Mouse (Mus musculus): Measurements from ENCODE around the gene Zdhhc13. TPM values are rescaled to one million over a fixed set of nuclear protein-coding genes. Genes with fewer than 3 reads are reported as not detected.

Gene Zdhhc13
- polyA plus RNA-seq, 2 experiments from 2014 or later = 19.0 to 25.9 TPM

- no peak for ATAC-seq
These were observed 54.7 kb downstream of the Zdhhc13 start for GRCm38 (mm10) chr7:48843541-48843940.

GRCm38 (mm10) chr7:48845213-48845973 is 56.6 kb downstream of the Zdhhc13 start:
- ATAC-seq = no peak

- ATAC-seq = no peak
These were observed 58.0 kb downstream of the Zdhhc13 start for GRCm38 (mm10) chr7:48846755-48847154.

- no peak for ATAC-seq
These were observed 59.2 kb downstream of the Zdhhc13 start, which contains the start of gene Csrp3 for GRCm38 (mm10) chr7:48847820-48848650. Gene Csrp3 (minus strand): TSS chr7:48848033.

- no peak for ATAC-seq
These were observed 62.8 kb downstream of the Zdhhc13 start for GRCm38 (mm10) chr7:48851529-48852104.

GRCm38 (mm10) chr7:48853496-48853895 is 64.7 kb downstream of the Zdhhc13 start:
- ATAC-seq = no peak

GRCm38 (mm10) chr7:48855461-48855860 is 66.7 kb downstream of the Zdhhc13 start:
- no peak for ATAC-seq

GRCm38 (mm10) chr7:48858257-48858656 is 69.5 kb downstream of the Zdhhc13 start:
- no peak for ATAC-seq

GRCm38 (mm10) chr7:48859362-48859761 is 70.6 kb downstream of the Zdhhc13 start:
- no peak for ATAC-seq

- no peak for ATAC-seq
These were observed 72.1 kb downstream of the Zdhhc13 start for GRCm38 (mm10) chr7:48860948-48861347.

- ATAC-seq = no peak
These were observed 73.0 kb downstream of the Zdhhc13 start for GRCm38 (mm10) chr7:48861796-48862195.

- no peak for ATAC-seq
These were observed 75.4 kb downstream of the Zdhhc13 start for GRCm38 (mm10) chr7:48864199-48864598.

GRCm38 (mm10) chr7:48864671-48865458 is 76.1 kb downstream of the Zdhhc13 start:
- no peak for ATAC-seq

- ATAC-seq = no peak
These were observed 78.8 kb downstream of the Zdhhc13 start for GRCm38 (mm10) chr7:48867576-48867975.

GRCm38 (mm10) chr7:48870144-48870543 is 81.3 kb downstream of the Zdhhc13 start:
- no peak for ATAC-seq

GRCm38 (mm10) chr7:48870579-48871180 is 81.9 kb downstream of the Zdhhc13 start:
- ATAC-seq = no peak

GRCm38 (mm10) chr7:48871292-48871691 is 82.5 kb downstream of the Zdhhc13 start:
- no peak for ATAC-seq

- no peak for ATAC-seq
These were observed 86.3 kb downstream of the Zdhhc13 start for GRCm38 (mm10) chr7:48875096-48875495.

- ATAC-seq = no peak
These were observed 87.7 kb downstream of the Zdhhc13 start for GRCm38 (mm10) chr7:48876526-48876925.

Data from activated CD4-positive, CD25-positive, alpha-beta regulatory T cell, adult 4 months (primary cell).